Mouse (Mus musculus) right cerebral cortex, postnatal 25 days (tissue): ENCODE results near the gene Casc1.
"Not testable (repeated sequence)": the region's sequence is repeated elsewhere in the genome, so short reads cannot be mapped to it uniquely, and the experiment has no call there.

Source experiments
- DNase-seq: peaks from one replicate; pipeline ENCODE4 v3.0.0; 2022

Casc1 gene

GRCm38 (mm10) chr6:145135804-145136203, 75.0 kb downstream of the Casc1 start:
- no peak for DNase-seq

GRCm38 (mm10) chr6:145135295-145135694, 75.5 kb downstream of the Casc1 start:
- no peak for DNase-seq

- DNase-seq: not testable (repeated sequence)
Measured at GRCm38 (mm10) chr6:145132969-145133368, 77.8 kb downstream of the Casc1 start.

- no peak for DNase-seq
Measured at GRCm38 (mm10) chr6:145131991-145132390, 78.8 kb downstream of the Casc1 start.

- no peak for DNase-seq
Measured at GRCm38 (mm10) chr6:145129563-145129962, 81.2 kb downstream of the Casc1 start.

- no peak for DNase-seq
Measured at GRCm38 (mm10) chr6:145127652-145128051, 83.2 kb downstream of the Casc1 start.

GRCm38 (mm10) chr6:145125591-145126113, 85.2 kb downstream of the Casc1 start:
- no peak for DNase-seq
